Mouse (Mus musculus) forebrain, embryonic 13.5 days (tissue): ENCODE data around the gene St8sia6. TPM values are rescaled to one million over a fixed set of nuclear protein-coding genes. Genes with fewer than 3 reads are reported as not detected.

Source experiments
- ATAC-seq: fragments of 200-750 bp; cut with Nextera tagmentation; 2 replicates; pipeline ENCODE4 v1.8.0; 2017
- H3K27ac ChIP-seq: fragments of 300-500 bp; sonication (generic); 2 replicates; pipeline ENCODE4 v1.5.1; 2015; ENCODE audit warnings: inconsistent platforms, mild to moderate bottlenecking, moderate library complexity
- H3K27me3 ChIP-seq: fragments of 300-500 bp; sonication (generic); 2 replicates; pipeline ENCODE4 v1.6.1; 2015; ENCODE audit warnings: mild to moderate bottlenecking, inconsistent platforms
- H3K36me3 ChIP-seq: fragments of 300-500 bp; sonication (generic); 2 replicates; pipeline ENCODE4 v1.6.1; 2015; ENCODE audit warnings: mild to moderate bottlenecking, inconsistent platforms; ENCODE audit not compliant: poor library complexity, severe bottlenecking
- H3K4me1 ChIP-seq: fragments of 300-500 bp; sonication (generic); 2 replicates; pipeline ENCODE4 v1.6.1; 2015; ENCODE audit warnings: inconsistent platforms
- H3K4me2 ChIP-seq: fragments of 300-500 bp; sonication (generic); 2 replicates; pipeline ENCODE4 v1.6.1; 2015; ENCODE audit warnings: inconsistent platforms, mild to moderate bottlenecking, moderate library complexity
- H3K4me3 ChIP-seq: fragments of 300-500 bp; sonication (generic); 2 replicates; pipeline ENCODE4 v1.5.1; 2015; ENCODE audit warnings: mild to moderate bottlenecking, inconsistent platforms
- H3K9ac ChIP-seq: fragments of 300-500 bp; sonication (generic); 2 replicates; pipeline ENCODE4 v1.6.1; 2015; ENCODE audit warnings: mild to moderate bottlenecking, inconsistent platforms
- H3K9me3 ChIP-seq: fragments of 300-500 bp; sonication (generic); replicated peaks from 2 replicates; pipeline ENCODE4 v1.6.1; 2016; ENCODE audit warnings: inconsistent platforms
- WGBS: fragments of 180-500 bp; shearing (Covaris S2); methylation state at CpG from one replicate; pipeline ENCODE4 v1.1.7; 2015; 5-methylcytosine and 5-hydroxymethylcytosine counted together
- polyA plus RNA-seq: library from polyadenylated mRNA; unstranded; fragments of >200 nt; fragmentation: Nextera tagmentation; extraction: Ambion mirVana; gene quantifications from 2 replicates; pipeline ENCODE4 v1.2.1, GENCODE M21; 2015

The St8sia6 gene
- polyA plus RNA-seq, 1 experiment from 2014 or later, result 0.21 TPM

GRCm38 (mm10) chr2:13755733-13756132, 38.1 kb downstream of the St8sia6 start:
- 74% methylated on average over 4 of the region's 4 CpGs for WGBS
- no peaks in the 10 kb centered on the region for H3K36me3 ChIP-seq
- ATAC-seq, result peak; percentile 53; the same call in 1 of the 2 replicates

GRCm38 (mm10) chr2:13751691-13752090, 42.2 kb downstream of the St8sia6 start:
- no peaks in the 10 kb centered on the region for H3K36me3 ChIP-seq
- H3K4me2 ChIP-seq, result no peak overlapping the region
- ATAC-seq, result no peak
- H3K9me3 ChIP-seq, result no peaks in the 10 kb centered on the region
- 69% methylated on average over 1 of the region's 1 CpGs for WGBS
- H3K27ac ChIP-seq, result no peak overlapping the region
- no peaks in the 10 kb centered on the region for H3K27me3 ChIP-seq
- no peak overlapping the region for H3K4me3 ChIP-seq
- no peaks in the 10 kb centered on the region for H3K4me1 ChIP-seq
- no peak overlapping the region for H3K9ac ChIP-seq

More at GRCm38 (mm10) chr2:13755733-13756132, 38.1 kb downstream of the St8sia6 start:
- Histone ChIP-seq H3K4me2 (no peak overlapping the region), H3K27me3 (no peaks in the 10 kb centered on the region), H3K9ac (no peak overlapping the region), H3K9me3 (no peaks in the 10 kb centered on the region), H3K27ac (no peak overlapping the region), H3K4me1 (no peaks in the 10 kb centered on the region), H3K4me3 (no peak overlapping the region)

GRCm38 (mm10) chr2:13750777-13751176, 43.1 kb downstream of the St8sia6 start:
- no peak overlapping the region for H3K9ac ChIP-seq
- ATAC-seq, result no peak
- no peaks in the 10 kb centered on the region for H3K9me3 ChIP-seq
- no peaks in the 10 kb centered on the region for H3K36me3 ChIP-seq
- no peak overlapping the region for H3K4me2 ChIP-seq
- H3K27me3 ChIP-seq, result no peaks in the 10 kb centered on the region
- H3K4me3 ChIP-seq, result no peak overlapping the region
- H3K4me1 ChIP-seq, result no peaks in the 10 kb centered on the region
- no peak overlapping the region for H3K27ac ChIP-seq
- WGBS, result 64% methylated on average over 1 of the region's 1 CpGs

GRCm38 (mm10) chr2:13750089-13750488, 43.8 kb downstream of the St8sia6 start:
- Histone ChIP-seq H3K4me3 (no peak overlapping the region), H3K36me3 (no peaks in the 10 kb centered on the region), H3K9me3 (no peaks in the 10 kb centered on the region), H3K9ac (no peak overlapping the region), H3K27ac (no peak overlapping the region), H3K27me3 (no peaks in the 10 kb centered on the region), H3K4me2 (no peak overlapping the region), H3K4me1 (no peaks in the 10 kb centered on the region)
- WGBS, result 78% methylated on average over 1 of the region's 1 CpGs
- ATAC-seq, result no peak

- Histone ChIP-seq H3K9ac (no peak overlapping the region), H3K27ac (no peak overlapping the region), H3K27me3 (no peaks in the 10 kb centered on the region), H3K4me2 (no peak overlapping the region), H3K9me3 (no peaks in the 10 kb centered on the region), H3K4me3 (no peak overlapping the region), H3K36me3 (no peaks in the 10 kb centered on the region), H3K4me1 (no peaks in the 10 kb centered on the region)
- ATAC-seq, result no peak
- 78% methylated on average over 1 of the region's 1 CpGs for WGBS
Observed at GRCm38 (mm10) chr2:13749176-13749575, 44.7 kb downstream of the St8sia6 start.

- H3K4me2 ChIP-seq, result no peak overlapping the region
- H3K9me3 ChIP-seq, result no peaks in the 10 kb centered on the region
- ATAC-seq, result no peak
- no peaks in the 10 kb centered on the region for H3K4me1 ChIP-seq
- no peak overlapping the region for H3K4me3 ChIP-seq
- H3K9ac ChIP-seq, result no peak overlapping the region
- H3K27me3 ChIP-seq, result no peaks in the 10 kb centered on the region
- no peaks in the 10 kb centered on the region for H3K36me3 ChIP-seq
- no peak overlapping the region for H3K27ac ChIP-seq
- WGBS, result 92% methylated on average over 1 of the region's 1 CpGs
Observed at GRCm38 (mm10) chr2:13747576-13747975, 46.3 kb downstream of the St8sia6 start.

GRCm38 (mm10) chr2:13746023-13746422, 47.8 kb downstream of the St8sia6 start:
- H3K9ac ChIP-seq, result no peak overlapping the region
- H3K4me2 ChIP-seq, result no peak overlapping the region
- H3K27me3 ChIP-seq, result no peaks in the 10 kb centered on the region
- no peak overlapping the region for H3K27ac ChIP-seq
- no peaks in the 10 kb centered on the region for H3K9me3 ChIP-seq
- H3K4me3 ChIP-seq, result no peak overlapping the region
- H3K36me3 ChIP-seq, result no peaks in the 10 kb centered on the region
- no peak for ATAC-seq
- 82% methylated on average over 1 of the region's 1 CpGs for WGBS
- no peaks in the 10 kb centered on the region for H3K4me1 ChIP-seq

GRCm38 (mm10) chr2:13738704-13739103, 55.2 kb downstream of the St8sia6 start:
- peak; percentile 84 for ATAC-seq
- no peaks in the 10 kb centered on the region for H3K36me3 ChIP-seq
- no peaks in the 10 kb centered on the region for H3K9me3 ChIP-seq
- H3K4me1 ChIP-seq, result no peaks in the 10 kb centered on the region
- H3K27ac ChIP-seq, result no peak overlapping the region
- H3K4me3 ChIP-seq, result no peak overlapping the region
- no peak overlapping the region for H3K4me2 ChIP-seq
- WGBS, result 60% methylated on average over 7 of the region's 7 CpGs
- H3K27me3 ChIP-seq, result no peaks in the 10 kb centered on the region
- no peak overlapping the region for H3K9ac ChIP-seq

- ATAC-seq, result no peak
Observed at GRCm38 (mm10) chr2:13727901-13728300, 66.0 kb downstream of the St8sia6 start.

GRCm38 (mm10) chr2:13725592-13725991, 68.3 kb downstream of the St8sia6 start:
- no peak for ATAC-seq

More at GRCm38 (mm10) chr2:13727901-13728300, 66.0 kb downstream of the St8sia6 start:
- Histone ChIP-seq H3K27ac (no peak overlapping the region), H3K4me2 (no peak overlapping the region), H3K36me3 (no peaks in the 10 kb centered on the region), H3K27me3 (no peaks in the 10 kb centered on the region), H3K4me3 (no peak overlapping the region), H3K4me1 (no peaks in the 10 kb centered on the region), H3K9me3 (no peaks in the 10 kb centered on the region), H3K9ac (no peak overlapping the region)
- WGBS, result 72% methylated on average over 2 of the region's 2 CpGs

GRCm38 (mm10) chr2:13722241-13722640, 71.6 kb downstream of the St8sia6 start:
- ATAC-seq, result no peak
- WGBS, result 65% methylated on average over 4 of the region's 4 CpGs
- Histone ChIP-seq H3K4me3 (no peak overlapping the region), H3K9me3 (no peaks in the 10 kb centered on the region), H3K36me3 (no peaks in the 10 kb centered on the region), H3K4me2 (no peak overlapping the region), H3K27ac (no peak overlapping the region), H3K9ac (no peak overlapping the region), H3K27me3 (no peaks in the 10 kb centered on the region), H3K4me1 (no peaks in the 10 kb centered on the region)

More at GRCm38 (mm10) chr2:13725592-13725991, 68.3 kb downstream of the St8sia6 start:
- no peaks in the 10 kb centered on the region for H3K4me1 ChIP-seq
- no peaks in the 10 kb centered on the region for H3K9me3 ChIP-seq
- H3K27me3 ChIP-seq, result no peaks in the 10 kb centered on the region
- 83% methylated on average over 3 of the region's 3 CpGs for WGBS
- no peaks in the 10 kb centered on the region for H3K36me3 ChIP-seq
- no peak overlapping the region for H3K4me2 ChIP-seq
- no peak overlapping the region for H3K4me3 ChIP-seq
- H3K27ac ChIP-seq, result no peak overlapping the region
- no peak overlapping the region for H3K9ac ChIP-seq

- H3K27ac ChIP-seq, result no peak overlapping the region
- H3K27me3 ChIP-seq, result no peaks in the 10 kb centered on the region
- H3K36me3 ChIP-seq, result no peaks in the 10 kb centered on the region
- no peak overlapping the region for H3K9ac ChIP-seq
- H3K9me3 ChIP-seq, result no peaks in the 10 kb centered on the region
- no peaks in the 10 kb centered on the region for H3K4me1 ChIP-seq
- WGBS, result 83% methylated on average over 6 of the region's 6 CpGs
- no peak overlapping the region for H3K4me3 ChIP-seq
- H3K4me2 ChIP-seq, result no peak overlapping the region
- no peak for ATAC-seq
Observed at GRCm38 (mm10) chr2:13718628-13719185, 75.2 kb downstream of the St8sia6 start.

GRCm38 (mm10) chr2:13708785-13709184, 85.1 kb downstream of the St8sia6 start:
- no peaks in the 10 kb centered on the region for H3K4me1 ChIP-seq
- H3K27ac ChIP-seq, result no peak overlapping the region
- H3K4me2 ChIP-seq, result no peak overlapping the region
- no peak overlapping the region for H3K9ac ChIP-seq
- no peaks in the 10 kb centered on the region for H3K9me3 ChIP-seq
- 77% methylated on average over 1 of the region's 1 CpGs for WGBS
- H3K4me3 ChIP-seq, result no peak overlapping the region
- H3K36me3 ChIP-seq, result no peaks in the 10 kb centered on the region
- ATAC-seq, result no peak
- no peaks in the 10 kb centered on the region for H3K27me3 ChIP-seq
